Mouse (Mus musculus) layer of hippocampus, postnatal 36 days (tissue): ENCODE measurements around the gene Snx29. TPM values are rescaled to one million over a fixed set of nuclear protein-coding genes. Genes with fewer than 3 reads are reported as not detected.
"Not testable (repeated sequence)": the region's sequence is repeated elsewhere in the genome, so short reads cannot be mapped to it uniquely, and the experiment has no call there.

Source experiments
- DNase-seq, 2 experiments: peaks; one replicate each; pipeline ENCODE4 v3.0.0; 2022
- total RNA-seq, 2 experiments: library from RNA; stranded (reverse); gene quantifications; 2 replicates each; pipeline ENCODE4 v1.2.3; 2021

The Snx29 gene
- total RNA-seq, 2 experiments from 2014 or later, result 23.4 to 31.6 TPM

DNA sequence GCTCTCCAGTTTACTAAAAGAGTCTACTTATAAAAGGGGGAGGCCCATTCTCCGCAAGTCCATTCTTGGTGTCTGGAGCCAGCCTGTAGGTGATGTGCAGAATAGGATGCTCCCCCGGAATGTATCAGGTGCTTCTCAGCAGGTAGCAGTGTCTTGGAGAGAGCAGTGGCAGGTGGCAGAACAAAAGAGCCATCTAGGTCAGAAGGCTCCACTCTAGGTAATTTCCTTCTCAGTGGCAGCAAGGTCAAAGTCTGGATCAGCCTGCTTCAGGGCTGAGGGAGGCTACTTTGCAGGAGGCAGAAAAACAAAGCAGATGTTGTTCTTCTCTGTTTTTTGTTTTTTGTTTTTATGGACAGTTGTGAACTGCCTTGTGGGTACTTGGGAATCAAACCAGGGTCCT lies 37.9 kb downstream of the Snx29 start:
- not testable (repeated sequence) for DNase-seq

DNA sequence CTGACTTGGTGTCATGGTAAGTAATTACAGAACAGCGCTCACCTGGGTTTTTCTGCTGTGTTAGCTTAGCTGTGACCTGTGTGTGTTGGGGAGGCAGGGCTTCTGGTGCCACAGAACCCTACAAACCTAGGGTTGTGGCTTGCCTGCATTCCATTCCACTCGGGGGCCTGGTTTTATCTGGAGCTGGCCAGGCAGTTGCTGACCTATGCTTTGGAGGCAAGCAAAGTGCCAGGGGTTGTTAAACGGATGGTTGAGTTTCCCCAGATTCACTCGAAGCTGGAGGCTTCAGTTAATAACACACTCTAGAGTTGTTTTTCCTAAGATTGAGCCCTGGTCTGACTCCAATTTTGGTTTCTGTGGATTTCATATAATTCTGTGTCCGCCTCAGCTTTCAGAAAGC lies 42.9 kb downstream of the Snx29 start:
- no peak for DNase-seq

DNA sequence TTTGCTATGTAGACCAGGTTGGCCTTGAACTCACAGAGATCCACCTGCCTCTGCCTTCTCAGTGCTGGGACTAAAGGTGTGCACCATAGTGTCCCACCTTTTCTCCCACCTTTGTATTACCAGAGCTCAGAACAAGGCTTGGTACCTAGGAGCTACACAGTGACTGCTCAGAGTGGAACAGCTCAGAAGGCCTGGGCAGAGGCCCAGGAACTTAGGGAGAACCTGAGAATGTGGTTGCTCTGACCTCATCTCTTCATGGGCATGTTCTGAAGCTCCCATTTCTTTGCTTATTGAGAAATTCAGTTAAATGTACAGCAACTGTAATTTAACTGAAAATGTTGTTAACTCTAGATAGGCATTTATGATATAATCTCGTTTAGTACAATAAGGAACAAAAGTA lies 44.1 kb downstream of the Snx29 start:
- DNase-seq, result no peak

DNA sequence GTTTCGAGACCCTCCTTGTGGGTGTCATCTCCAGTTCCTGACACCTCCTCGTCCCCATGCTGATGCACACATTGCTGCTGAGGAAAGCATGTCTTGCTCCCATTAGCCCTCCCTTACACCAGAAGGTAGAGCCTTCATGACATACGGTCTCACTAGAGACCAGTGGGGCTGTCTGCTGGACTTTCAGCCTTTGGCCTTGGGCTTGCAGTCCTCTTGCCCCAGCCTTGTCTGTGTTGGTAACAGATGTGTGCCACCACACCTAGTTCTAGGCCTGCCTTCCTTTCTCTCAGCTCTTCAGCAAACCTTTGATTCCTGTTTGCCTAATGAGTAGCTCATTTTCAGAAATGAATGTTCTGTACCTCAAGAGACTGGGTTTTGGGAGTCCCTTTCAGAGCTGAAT lies 45.7 kb downstream of the Snx29 start:
- no peak for DNase-seq

DNA sequence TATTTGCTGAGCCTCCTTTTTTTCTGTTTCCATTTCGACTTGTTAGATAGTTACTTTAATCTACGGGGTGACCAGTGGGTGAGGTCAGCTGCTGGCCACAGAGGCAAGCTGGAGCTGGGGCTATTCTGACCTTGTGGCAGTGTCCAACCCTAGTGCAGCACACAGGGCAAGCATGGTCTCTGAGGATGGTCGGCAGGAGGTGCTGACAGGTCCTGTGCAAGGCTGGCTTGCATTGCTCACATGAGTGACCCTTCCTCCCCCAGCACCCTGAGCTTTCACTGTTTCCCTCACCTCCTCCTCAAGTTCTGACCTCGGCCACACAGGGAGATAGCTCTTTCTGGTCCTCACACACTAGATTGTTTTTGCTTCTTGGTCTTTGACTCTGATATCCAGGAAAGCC lies 46.5 kb downstream of the Snx29 start:
- no peak for DNase-seq

DNA sequence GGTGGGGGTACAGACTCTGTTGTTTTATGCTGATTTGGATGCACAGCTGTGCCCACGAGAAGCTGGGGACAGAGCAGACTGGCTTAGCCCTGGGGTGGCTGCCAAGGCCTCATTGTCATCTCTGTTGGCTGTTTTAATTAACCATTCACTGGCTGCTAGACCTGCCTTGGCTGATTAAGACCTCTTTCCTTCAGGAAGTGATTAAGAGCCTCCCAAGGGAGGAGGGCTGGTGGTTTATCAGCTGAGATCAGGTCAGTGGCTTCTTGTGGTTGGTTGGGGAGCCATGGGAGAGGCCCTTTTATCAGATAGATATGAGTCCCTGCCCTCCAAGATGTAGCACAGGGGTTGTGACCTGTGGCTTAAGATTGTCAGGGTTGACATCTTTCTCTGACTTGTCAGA lies 46.9 kb downstream of the Snx29 start:
- no peak for DNase-seq

DNA sequence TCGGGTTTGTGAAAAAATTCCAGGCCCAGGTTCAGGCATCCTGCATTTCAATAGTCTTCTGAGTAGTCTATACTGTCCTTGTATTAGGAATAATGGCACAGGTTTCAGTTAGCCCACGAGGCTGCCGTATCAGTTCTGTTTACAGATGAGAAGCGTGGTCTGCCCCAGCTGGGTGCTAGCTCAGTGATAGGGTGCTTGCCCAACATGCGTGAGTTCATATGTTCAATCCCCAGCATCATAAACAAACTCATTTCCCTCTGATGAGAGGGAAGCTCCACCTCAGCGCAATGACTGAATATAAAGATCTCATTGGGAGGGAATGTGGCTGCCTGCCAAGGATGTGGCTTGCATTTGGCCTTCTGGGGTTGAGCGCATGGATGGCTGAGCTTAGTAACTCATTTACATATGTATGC lies 47.4 kb downstream of the Snx29 start:
- DNase-seq, result peak in 1 of 2 experiments; percentile 22

DNA sequence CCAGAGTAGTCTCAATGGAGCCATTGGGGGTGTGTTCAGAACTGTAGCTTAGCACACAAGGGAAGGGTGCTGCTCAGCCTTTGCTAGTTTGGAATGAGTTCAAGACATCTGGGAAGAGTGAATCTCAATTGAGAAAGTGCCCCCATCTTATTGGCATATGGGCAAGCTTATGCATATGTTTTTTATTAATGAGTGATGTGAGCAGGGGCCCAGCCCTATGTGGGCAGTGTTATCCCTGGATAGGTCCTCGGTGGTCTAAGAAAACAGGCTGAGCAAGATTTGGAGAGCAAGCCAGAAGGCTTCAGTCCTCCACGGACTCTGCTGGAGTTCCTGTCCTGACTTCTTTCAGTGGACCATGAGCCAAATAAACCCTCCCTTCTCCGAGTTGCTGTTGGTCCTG lies 56.6 kb downstream of the Snx29 start:
- DNase-seq, result no peak

DNA sequence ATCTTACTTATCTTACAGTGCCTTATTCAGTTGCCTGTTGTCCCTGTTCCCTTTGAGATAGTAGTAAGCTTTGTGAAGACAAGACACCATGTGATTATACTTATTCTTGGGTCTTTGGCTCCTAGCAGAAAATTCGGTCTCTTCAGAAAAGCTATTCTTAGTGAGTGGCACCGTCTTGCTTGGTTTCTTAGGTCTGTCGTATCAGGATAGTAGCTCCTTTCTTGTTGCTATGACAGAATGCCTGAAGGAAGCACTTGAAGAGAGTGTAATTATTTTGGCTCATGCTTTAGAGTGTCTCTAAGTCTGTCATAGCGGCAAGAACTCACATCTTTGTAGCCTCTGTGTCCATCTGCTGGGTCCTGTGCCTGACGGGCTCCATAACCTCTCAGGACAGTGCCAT lies 57.3 kb downstream of the Snx29 start:
- DNase-seq, result no peak

DNA sequence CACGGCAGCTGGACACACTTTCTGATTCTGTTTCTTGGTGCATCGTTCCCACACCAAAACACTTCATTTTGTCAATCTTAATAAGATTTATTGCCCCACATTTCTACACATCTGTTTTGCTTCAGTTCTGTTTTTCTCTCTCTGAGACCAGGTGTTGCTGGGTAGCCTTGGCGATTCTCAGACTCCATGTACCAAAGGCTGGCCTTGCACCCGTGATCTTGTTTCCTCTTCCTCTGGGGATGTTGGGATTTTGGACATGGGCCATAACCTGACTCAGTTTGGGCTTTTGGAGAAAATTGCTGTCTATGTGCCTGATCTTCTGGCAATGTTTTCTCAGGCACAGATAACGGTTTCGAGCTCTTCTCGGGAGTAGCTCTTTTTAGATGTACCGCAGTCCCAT lies 58.2 kb downstream of the Snx29 start:
- no peak for DNase-seq

DNA sequence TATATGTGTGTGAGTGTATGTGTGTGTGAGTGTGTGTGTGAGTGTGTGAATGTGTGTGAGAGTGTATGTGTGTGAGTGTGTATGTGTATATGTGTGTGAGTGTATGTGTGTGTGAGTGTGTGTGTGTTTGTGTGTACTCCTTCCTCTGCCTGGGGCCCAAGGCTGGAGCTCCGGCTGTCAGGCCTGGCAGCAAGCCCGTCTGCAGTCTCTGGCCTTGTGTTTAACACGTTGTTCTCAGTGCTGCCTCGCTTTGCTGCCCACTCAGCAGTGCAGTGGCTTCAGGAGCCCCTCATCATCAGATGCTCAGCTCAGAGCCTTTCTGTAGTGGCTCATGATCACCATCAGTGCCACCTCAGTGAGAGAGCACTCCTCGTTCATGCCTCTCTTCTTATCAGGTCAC lies 61.7 kb downstream of the Snx29 start:
- DNase-seq, result peak; percentile 33 to 38

DNA sequence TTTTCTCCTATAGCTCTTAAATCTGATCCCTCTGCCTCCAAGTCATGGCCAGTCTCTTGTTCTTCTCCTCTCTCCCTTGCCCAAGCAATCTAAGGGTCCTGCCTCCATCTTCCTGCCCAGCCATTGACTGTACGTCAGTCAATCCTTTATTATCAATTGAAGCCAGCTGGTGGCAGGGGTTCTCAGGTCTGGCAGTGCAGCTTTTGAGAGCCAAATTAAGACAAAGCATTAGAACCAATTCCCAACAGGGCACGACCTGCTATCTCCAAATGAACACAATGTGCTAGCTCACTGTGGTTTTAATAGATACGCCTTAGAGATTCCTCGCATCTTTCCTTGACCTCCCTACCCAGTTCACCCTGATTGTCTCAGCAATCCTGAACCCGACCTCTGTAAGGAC lies 62.4 kb downstream of the Snx29 start:
- DNase-seq, result no peak

DNA sequence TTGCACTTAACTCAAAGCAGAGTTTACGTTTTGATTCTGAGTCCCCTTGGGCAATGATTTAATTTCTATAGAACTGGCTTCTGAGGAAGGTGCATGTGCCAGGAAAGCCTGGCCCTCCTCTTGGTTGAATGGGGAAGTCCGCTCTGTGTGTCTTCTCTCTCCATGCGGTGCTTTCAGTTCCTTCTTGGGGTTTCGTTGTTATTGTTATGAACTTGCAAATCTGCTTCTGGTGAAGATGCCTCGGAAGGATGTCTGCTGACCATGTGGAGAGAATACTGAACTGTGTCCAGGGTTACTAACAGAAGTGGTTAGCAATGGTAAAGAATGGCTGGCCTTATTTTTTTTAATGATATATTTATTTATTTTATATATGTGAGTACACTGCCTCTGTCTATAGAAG lies 63.1 kb downstream of the Snx29 start:
- no peak for DNase-seq

DNA sequence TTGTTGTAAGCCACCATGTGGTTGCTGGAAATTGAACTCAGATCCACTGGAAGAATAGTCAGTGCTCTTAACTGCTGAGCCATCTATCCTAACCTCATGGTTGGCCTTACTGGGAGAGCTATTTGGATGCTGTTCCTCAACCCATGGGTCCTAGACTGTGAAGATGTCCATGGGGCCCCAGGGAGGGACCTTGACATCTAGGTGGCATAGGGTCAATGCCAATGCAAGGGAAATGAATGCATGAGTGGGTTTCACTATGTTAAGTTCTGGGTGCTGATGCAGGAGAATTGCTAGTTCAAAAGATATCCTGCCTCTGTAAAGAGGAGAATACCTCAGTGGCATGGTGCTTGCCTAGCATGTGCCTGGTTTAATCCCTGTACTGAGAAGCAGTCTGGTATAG lies 63.5 kb downstream of the Snx29 start:
- no peak for DNase-seq

DNA sequence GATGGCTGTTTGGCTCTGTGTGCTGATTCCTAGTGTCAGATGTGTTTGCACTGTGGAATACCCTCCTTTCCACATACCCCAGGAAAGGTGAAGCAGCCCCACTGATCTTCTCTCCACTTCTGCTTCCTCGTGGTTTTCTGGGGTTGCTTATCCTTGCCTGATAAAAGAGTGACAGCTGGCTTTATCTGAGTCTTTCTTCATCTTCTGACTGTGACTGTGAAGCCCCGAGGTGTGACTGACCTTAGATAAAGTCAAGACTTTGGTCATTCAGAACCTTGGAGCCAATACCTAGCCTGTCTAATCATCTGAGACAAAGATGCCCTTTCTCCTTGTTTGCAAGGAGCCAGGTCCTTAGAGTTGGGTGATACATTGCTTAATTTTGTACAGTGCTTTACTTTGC lies 65.4 kb downstream of the Snx29 start:
- DNase-seq, result no peak

DNA sequence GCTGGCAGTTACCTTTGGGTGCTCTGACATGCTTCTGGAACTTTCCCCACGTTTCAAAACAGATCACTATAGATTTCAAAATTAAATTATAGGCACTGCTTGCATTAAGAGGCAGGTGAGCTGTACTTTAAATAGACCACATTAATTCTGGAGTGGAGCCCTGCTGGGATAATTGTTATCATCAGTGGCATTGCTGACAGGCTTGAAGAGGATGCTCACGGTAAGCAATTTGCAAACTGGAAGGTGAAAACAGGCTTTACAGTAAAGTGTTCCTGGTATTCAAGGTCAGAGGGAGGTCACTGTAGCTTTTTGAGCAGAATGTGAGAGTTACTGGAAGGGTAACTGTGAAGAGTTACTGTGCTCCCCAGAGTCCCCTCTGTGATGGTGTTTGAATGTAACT lies 66.6 kb downstream of the Snx29 start:
- no peak for DNase-seq

DNA sequence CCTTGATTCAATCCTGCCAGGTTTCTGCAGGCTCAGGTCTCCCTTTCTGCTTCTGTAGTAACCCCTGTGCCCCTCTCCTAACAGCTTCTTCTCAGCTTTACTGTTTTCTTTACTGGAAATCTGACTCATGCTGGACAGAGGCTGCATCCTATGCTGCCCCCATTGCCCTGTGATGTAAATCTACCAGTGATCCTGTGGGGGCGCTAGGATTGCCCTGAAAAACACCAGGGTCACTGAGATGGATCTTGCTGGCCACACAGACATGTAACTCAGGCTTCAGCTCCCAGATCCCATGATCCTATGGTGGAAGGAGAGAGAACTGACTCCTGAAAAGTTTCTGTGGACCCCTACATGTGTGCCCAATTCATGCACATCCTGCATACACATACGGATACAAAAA lies 73.9 kb downstream of the Snx29 start:
- no peak for DNase-seq

DNA sequence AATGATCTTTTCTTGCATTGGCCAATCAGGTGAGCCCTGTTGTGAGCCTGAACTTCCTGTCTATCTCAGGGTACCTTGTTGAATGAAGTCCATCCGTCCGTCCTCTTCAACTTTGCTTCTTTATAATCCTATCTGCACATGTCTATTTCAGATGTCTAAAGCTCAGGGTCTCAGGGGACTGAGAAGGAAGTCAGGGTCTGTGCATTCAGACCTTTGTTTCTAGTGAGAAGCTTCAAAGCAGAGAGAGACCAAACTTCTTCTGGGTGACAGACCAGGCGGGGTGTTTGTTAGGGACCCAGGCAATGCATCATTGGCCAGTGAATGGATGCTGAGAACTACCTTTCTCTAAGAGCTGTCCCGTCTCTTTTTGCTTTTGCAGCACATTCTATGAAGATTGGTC lies 76.7 kb downstream of the Snx29 start:
- DNase-seq, result no peak

DNA sequence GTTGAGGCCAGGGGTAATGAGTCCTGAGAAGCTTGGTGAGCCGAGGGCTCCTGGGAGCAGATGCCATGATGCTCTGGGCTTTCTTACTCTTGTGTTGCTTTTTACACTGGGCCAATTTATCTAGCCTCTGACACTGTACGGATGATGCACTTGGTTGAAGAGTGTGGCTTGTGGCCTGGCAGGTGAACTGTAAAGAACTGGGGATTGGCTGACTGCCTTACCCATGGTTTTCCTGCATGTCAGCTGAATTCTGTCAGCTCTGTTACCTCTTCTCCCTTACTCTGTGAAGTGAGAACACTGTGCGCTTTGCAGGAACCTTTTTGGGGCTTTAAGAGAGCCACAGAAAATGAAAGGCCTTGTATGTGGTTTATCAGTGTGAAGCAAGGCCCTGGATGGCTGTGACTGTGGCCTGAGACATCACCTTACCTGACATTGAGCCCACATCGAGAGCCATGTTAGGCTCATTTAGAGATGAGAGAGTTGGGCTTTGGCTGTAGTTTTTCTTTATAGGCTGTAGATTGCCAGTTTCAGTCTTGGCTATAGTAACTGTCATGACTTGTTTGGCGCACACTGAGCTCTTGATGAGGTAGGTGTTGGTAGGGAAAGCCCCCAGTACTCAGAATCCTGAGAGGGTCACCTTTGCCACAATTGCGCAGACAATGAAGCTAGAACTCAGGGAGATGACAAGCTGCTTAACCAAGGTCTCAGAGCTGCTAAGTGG lies 77.3 kb downstream of the Snx29 start:
- DNase-seq, result no peak

DNA sequence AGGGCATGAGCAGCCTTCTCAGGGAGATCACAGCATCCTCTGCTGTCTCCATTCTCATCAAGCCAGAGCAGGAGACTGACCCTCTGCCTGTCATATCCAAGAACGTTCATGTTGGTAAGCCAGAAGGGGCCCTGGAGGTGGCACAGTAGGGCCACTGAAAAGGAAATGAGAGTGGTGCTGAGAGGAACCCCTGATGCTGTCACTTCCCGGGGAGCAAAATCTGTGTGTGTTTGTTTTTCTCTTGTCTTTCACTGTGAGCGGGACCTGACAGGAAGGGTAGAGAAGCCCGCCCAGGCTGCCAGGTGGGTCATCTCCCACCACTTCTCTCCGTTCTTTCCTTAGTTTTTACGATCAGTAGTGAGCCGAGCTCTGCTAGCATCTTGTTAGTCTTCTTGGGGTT lies 78.2 kb downstream of the Snx29 start:
- DNase-seq, result no peak

DNA sequence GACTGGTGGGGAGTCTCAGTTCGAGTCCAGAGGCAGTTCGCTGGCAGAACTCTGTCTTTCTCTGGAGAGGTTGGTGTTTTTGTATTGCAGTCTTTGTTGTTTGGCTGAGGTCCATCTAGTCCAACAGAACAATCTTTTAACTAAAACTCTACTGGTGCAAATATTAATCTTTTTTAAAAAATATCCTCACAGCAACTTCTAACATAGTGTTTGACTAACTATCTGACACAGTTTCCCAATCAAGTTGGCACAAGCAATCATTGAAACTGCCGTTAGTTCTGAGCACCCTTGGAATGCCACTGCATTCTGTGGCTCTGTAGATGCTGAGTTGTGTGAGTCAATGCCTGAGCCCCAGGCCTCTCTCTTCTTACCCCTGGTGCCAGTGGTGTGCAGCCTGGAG lies 82.5 kb downstream of the Snx29 start:
- DNase-seq, result no peak

DNA sequence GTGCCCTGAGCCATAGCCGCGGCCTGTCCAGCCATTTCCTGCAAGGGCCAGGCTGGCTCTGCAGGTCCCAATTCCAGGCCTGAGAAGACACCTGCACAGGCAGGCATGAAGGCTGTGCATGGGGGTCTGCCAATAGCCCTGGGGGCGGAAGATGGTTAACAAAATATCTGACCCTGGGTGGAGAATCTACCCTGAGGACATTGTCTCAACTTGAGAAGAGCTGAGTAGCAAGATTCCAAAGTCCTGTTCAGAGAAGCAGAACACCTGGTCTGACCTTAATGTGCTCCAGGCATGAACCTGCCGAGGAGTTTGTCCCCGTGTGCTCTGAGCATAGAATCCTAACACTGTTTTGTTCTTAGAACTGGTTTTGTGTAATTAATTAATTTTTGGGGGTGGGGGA lies 83.5 kb downstream of the Snx29 start:
- no peak for DNase-seq

DNA sequence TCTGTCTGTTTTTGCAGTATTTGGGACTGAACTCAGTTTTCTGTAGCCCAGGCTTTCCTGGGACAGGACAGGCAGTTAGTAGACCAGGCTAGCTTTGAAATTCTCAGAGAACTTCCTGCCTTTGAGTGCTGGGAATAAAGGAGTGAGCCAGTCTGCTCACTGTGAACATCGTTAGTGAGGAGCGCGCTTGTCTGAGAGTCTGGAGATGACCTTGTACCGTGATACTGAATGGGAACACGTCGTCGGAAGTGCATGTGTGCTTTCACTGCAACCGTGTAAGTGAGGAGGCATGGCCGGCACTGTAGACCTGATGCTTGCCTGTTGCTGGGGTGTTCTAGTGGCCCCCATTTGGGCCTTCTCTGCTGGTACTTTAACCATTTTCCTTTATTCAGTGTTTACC lies 83.9 kb downstream of the Snx29 start:
- DNase-seq, result no peak

DNA sequence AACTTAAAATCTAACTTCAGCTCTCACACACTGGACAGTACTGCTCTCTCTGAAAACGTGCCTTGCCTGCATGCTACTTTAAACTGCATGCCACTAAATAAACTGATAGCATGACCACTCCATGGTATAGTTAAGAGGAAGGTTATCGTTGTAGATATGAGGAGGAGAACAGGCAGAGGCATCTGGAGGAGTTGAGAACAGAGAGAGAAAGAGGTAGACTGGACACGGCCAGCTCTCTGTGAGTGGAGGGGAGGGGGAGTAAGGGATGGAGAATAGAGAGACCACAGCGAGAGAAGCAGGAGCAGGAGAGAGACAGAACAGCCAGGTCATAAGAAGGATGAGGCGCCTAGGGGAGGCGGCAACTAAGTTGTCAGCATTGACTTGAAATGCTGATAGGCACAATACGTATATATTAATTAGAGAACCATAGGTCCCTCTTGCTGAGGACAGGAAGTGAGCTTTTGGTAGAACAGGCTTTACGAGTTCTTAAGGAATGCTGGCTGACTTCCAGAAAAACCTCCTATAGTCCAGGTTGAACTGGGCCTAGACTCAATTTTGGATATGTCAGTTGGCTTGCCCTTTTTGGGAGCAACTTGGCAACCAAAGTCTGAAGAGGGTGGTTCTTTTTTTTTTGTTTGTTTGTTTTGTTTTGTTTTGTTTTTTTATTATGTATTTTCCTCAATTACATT lies 85.4 kb downstream of the Snx29 start:
- no peak for DNase-seq

DNA sequence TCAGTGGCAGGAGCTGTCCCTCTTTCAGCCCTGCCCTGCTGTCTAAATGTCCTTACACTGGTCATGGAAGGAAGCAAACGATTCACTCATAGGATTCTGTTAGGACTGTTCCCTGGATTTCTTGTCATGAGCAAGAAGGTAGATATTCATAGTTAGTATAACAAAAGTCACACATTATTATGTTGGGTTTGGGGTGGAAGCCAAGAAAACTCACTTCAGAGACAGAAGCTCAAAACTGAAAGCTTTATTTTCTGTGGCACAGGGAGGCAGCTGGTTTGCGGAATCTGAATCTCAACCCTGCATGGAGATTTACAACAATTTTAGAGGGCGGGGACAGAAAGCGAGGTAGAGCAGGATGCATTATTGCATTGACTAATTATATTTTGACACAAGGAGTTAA lies 86.0 kb downstream of the Snx29 start:
- no peak for DNase-seq
